Mouse (Mus musculus): ENCODE measurements around the gene Ngf. TPM values are rescaled to one million over a fixed set of nuclear protein-coding genes. Genes with fewer than 3 reads are reported as not detected.

Gene Ngf
- polyA plus RNA-seq, 1 experiment from 2014 or later = 0.71 TPM

DNA sequence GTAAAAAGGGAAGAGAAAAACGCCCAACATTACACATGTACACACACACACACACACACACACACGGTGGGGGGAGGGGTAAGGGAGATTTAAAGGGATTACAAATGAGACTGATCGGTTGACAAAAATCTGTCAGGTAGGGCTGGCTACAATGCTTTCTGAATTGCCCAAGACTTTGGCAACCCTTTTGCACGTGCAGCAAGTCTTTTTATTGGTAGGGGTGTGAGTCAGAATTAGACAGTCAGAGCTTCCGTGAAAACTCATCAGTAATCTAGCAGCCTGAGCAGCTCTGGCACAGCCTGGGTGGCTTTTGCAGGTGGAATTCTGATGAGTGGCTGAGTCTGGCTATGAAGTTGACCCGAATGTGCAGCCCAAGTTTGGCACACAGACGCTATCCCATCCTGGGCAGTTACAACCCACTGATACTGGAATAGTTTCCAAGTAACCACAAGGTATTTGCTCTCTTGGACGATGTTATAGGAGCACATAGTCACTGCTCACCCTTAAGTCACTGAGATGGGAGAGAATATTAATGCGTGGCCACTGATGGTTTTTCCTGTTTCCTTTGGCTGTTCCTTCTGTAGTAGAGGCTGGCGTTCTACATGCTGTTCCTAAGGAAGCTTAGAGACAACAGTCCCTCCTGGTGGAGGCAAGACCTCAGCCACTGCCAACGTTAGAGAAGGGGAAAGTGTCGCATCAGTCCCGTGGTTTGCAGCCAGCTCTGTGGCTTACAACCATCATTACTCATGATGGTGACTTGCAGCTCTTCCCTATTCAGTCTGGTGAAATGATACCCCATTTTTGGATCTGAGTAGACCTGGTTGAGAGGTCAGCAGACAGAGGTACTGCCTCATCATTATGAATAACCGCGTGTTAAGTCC, 4.8 kb downstream of the Ngf start:
- Histone ChIP-seq H3K36me3 (no peaks in the 10 kb centered on the region), H3K9me3 (no peaks in the 10 kb centered on the region), H3K4me2 (no peak overlapping the region), H3K27me3 (peaks cover 22% of the 10 kb centered on the region), H3K4me1 (replicated peaks) (peaks cover 9% of the 10 kb centered on the region), H3K27ac (replicated peaks) (no peak overlapping the region), H3K4me3 (no peak overlapping the region), H3K9ac (no peak overlapping the region)
- ATAC-seq (ENCODE audit: low FRiP score, low read depth) = no peak
- WGBS = 80% methylated on average over 15 of the region's 15 CpGs

- 88% methylated on average over 12 of the region's 12 CpGs for whole genome bisulfite sequencing
- no peak for ATAC-seq (ENCODE audit: low FRiP score, low read depth)
- no peaks in the 10 kb centered on the region for H3K27me3 ChIP-seq
- no peaks in the 10 kb centered on the region for H3K4me1 ChIP-seq (replicated peaks)
- no peaks in the 10 kb centered on the region for H3K36me3 ChIP-seq
- H3K9me3 ChIP-seq = no peaks in the 10 kb centered on the region
- no peak overlapping the region for H3K4me2 ChIP-seq
- no peak overlapping the region for H3K9ac ChIP-seq
- H3K27ac ChIP-seq (replicated peaks) = no peak overlapping the region
- H3K4me3 ChIP-seq = no peak overlapping the region
Observed at GRCm38 (mm10) chr3:102477917-102478694, 8.4 kb downstream of the Ngf start.

DNA sequence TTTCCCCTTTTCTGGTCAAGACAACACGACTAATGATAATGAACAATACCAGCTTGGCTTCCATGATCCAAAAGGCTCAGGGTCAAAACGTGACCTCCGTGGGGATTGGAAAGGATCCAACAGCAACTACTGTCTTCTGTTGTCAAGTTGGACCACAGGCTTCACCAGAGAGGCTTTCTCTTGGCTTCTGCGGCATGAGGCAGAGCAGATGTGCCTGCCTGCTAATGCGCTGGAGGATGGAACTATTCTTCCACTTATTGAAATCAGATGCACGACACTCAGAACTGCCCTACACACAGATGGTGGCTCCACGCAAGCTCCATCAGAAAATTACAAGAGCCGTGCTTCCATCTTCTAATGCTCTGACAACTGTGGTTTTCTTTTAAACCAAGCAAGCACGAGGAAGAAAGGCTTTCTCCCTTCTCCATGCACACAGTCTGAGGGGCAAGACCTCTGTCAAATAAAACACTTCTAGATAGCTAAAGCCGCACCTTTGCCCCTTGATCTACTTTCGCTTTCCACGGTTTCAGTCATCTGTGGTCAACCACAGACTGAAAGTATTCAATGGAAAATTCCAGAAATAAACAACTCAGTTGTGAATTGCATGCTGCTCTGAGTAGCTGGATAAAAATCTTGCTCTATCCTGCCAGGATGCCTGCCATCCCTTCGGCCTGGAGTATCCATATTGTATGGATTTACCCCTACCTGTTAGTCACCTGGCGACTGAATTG, 20.8 kb downstream of the Ngf start:
- no peak for ATAC-seq (ENCODE audit: low FRiP score, low read depth)
- no peaks in the 10 kb centered on the region for H3K27me3 ChIP-seq
- no peak overlapping the region for H3K4me3 ChIP-seq
- no peaks in the 10 kb centered on the region for H3K9me3 ChIP-seq
- no peak overlapping the region for H3K9ac ChIP-seq
- H3K4me2 ChIP-seq = no peak overlapping the region
- WGBS = 74% methylated on average over 14 of the region's 14 CpGs
- H3K27ac ChIP-seq (replicated peaks) = no peak overlapping the region
- no peaks in the 10 kb centered on the region for H3K4me1 ChIP-seq (replicated peaks)
- H3K36me3 ChIP-seq = no peaks in the 10 kb centered on the region

GRCm38 (mm10) chr3:102498113-102498512, 28.4 kb downstream of the Ngf start:
- H3K4me2 ChIP-seq = no peak overlapping the region
- no peak overlapping the region for H3K4me3 ChIP-seq
- 84% methylated on average over 7 of the region's 7 CpGs for WGBS
- ATAC-seq (ENCODE audit: low FRiP score, low read depth) = no peak
- H3K9me3 ChIP-seq = no peaks in the 10 kb centered on the region
- H3K9ac ChIP-seq = no peak overlapping the region
- no peaks in the 10 kb centered on the region for H3K27me3 ChIP-seq
- H3K4me1 ChIP-seq (replicated peaks) = no peaks in the 10 kb centered on the region
- no peak overlapping the region for H3K27ac ChIP-seq (replicated peaks)
- no peaks in the 10 kb centered on the region for H3K36me3 ChIP-seq

- no peaks in the 10 kb centered on the region for H3K27me3 ChIP-seq
- 83% methylated on average over 6 of the region's 6 CpGs for WGBS
- H3K9ac ChIP-seq = no peak overlapping the region
- no peak overlapping the region for H3K4me2 ChIP-seq
- no peak for ATAC-seq (ENCODE audit: low FRiP score, low read depth)
- H3K27ac ChIP-seq (replicated peaks) = no peak overlapping the region
- H3K36me3 ChIP-seq = no peaks in the 10 kb centered on the region
- no peak overlapping the region for H3K4me3 ChIP-seq
- no peaks in the 10 kb centered on the region for H3K9me3 ChIP-seq
- H3K4me1 ChIP-seq (replicated peaks) = no peaks in the 10 kb centered on the region
Observed at GRCm38 (mm10) chr3:102498931-102499330, 29.2 kb downstream of the Ngf start.

GRCm38 (mm10) chr3:102500031-102500430, 30.3 kb downstream of the Ngf start:
- Histone ChIP-seq H3K27ac (replicated peaks) (no peak overlapping the region), H3K4me1 (replicated peaks) (no peaks in the 10 kb centered on the region), H3K9ac (no peak overlapping the region), H3K4me3 (no peak overlapping the region), H3K9me3 (no peaks in the 10 kb centered on the region), H3K36me3 (no peaks in the 10 kb centered on the region), H3K27me3 (no peaks in the 10 kb centered on the region), H3K4me2 (no peak overlapping the region)
- WGBS = 86% methylated on average over 2 of the region's 2 CpGs
- ATAC-seq (ENCODE audit: low FRiP score, low read depth) = no peak

DNA sequence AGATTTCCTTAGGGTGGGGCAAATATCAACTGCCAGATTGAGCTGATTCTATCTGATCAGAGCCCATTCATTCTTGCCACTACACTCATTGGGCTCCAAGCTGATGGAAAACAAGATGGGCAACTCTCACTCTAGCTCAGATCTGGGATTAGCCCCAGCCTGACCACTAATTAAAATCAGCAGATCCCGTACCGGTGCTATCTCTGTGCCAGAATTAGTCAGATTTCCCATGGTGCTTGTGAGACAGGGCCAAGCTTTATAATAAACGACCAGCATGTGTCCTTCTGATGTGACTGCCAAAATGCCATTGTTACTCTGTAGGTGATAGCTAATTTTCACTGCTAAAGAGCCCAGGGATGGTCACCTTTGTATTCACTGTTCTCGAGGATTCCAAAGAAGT, 31.5 kb downstream of the Ngf start:
- no peak overlapping the region for H3K27ac ChIP-seq (replicated peaks)
- WGBS = 73% methylated on average over 4 of the region's 4 CpGs
- ATAC-seq (ENCODE audit: low FRiP score, low read depth) = no peak
- H3K9me3 ChIP-seq = no peaks in the 10 kb centered on the region
- no peaks in the 10 kb centered on the region for H3K27me3 ChIP-seq
- H3K4me2 ChIP-seq = no peak overlapping the region
- no peaks in the 10 kb centered on the region for H3K4me1 ChIP-seq (replicated peaks)
- H3K9ac ChIP-seq = no peak overlapping the region
- H3K36me3 ChIP-seq = no peaks in the 10 kb centered on the region
- H3K4me3 ChIP-seq = no peak overlapping the region

GRCm38 (mm10) chr3:102505129-102505528, 35.4 kb downstream of the Ngf start:
- H3K4me3 ChIP-seq = no peak overlapping the region
- no peak overlapping the region for H3K9ac ChIP-seq
- no peaks in the 10 kb centered on the region for H3K36me3 ChIP-seq
- 0 out of 2 replicates have a peak, but pooled peaks cover 4% of the 10 kb centered on the region for H3K4me1 ChIP-seq (replicated peaks)
- no peaks in the 10 kb centered on the region for H3K27me3 ChIP-seq
- H3K9me3 ChIP-seq = no peaks in the 10 kb centered on the region
- ATAC-seq (ENCODE audit: low FRiP score, low read depth) = no peak
- WGBS = 96% methylated on average over 4 of the region's 4 CpGs
- no peak overlapping the region for H3K27ac ChIP-seq (replicated peaks)
- H3K4me2 ChIP-seq = no peak overlapping the region

DNA sequence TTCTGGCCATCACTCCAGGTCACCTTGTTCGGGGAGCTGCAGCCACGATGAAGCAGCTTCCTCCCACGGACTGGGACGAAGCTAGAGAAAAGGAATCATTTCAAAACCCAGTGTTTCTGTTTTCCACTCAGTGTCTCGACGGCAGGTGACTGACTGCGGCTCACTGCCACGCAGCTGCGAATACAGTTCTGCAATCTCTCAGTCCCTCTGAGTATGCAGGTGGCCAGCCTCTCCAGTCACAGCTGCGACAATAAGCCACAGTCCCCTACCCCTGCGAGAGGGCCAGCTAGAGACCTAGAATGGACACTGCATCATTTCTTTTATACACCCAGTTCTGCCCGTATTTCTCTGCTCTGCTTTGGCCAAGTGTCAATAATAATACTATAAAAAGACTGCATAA, 36.3 kb downstream of the Ngf start:
- H3K4me3 ChIP-seq = no peak overlapping the region
- H3K27me3 ChIP-seq = no peaks in the 10 kb centered on the region
- no peak for ATAC-seq (ENCODE audit: low FRiP score, low read depth)
- H3K9me3 ChIP-seq = no peaks in the 10 kb centered on the region
- H3K36me3 ChIP-seq = no peaks in the 10 kb centered on the region
- H3K4me2 ChIP-seq = no peak overlapping the region
- no peak overlapping the region for H3K27ac ChIP-seq (replicated peaks)
- WGBS = 69% methylated on average over 12 of the region's 12 CpGs
- 0 out of 2 replicates have a peak, but pooled peaks cover 4% of the 10 kb centered on the region for H3K4me1 ChIP-seq (replicated peaks)
- H3K9ac ChIP-seq = no peak overlapping the region

GRCm38 (mm10) chr3:102507666-102508260, 38.0 kb downstream of the Ngf start:
- Histone ChIP-seq H3K4me2 (no peak overlapping the region), H3K4me3 (no peak overlapping the region), H3K27me3 (no peaks in the 10 kb centered on the region), H3K4me1 (replicated peaks) (0 out of 2 replicates have a peak, but pooled peaks cover 4% of the 10 kb centered on the region), H3K36me3 (no peaks in the 10 kb centered on the region), H3K9me3 (no peaks in the 10 kb centered on the region), H3K9ac (no peak overlapping the region), H3K27ac (replicated peaks) (no peak overlapping the region)
- WGBS = 78% methylated on average over 8 of the region's 8 CpGs
- ATAC-seq (ENCODE audit: low FRiP score, low read depth) = no peak

DNA sequence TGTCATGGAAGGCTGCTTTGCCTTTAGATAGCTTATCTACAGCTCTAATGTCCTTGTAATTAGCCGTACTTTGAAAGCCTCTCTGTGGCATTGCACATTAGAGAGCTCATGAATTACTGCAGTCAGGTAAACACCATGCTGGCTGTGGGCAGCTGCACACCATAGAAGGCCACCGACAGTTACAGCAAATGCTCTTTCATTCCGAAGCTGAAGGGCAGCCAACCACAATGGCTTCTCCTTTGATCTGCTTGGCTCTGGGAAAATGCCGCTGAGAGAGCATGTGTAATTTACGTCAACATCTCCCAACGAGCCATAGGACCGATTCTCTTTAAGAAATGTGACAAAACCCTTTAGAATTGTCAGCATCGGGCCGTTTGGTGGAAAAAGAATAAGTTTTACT, 38.7 kb downstream of the Ngf start:
- Histone ChIP-seq H3K9me3 (no peaks in the 10 kb centered on the region), H3K4me3 (no peak overlapping the region), H3K36me3 (no peaks in the 10 kb centered on the region), H3K27ac (replicated peaks) (no peak overlapping the region), H3K4me2 (no peak overlapping the region), H3K4me1 (replicated peaks) (0 out of 2 replicates have a peak, but pooled peaks cover 4% of the 10 kb centered on the region), H3K27me3 (no peaks in the 10 kb centered on the region), H3K9ac (no peak overlapping the region)
- no peak for ATAC-seq (ENCODE audit: low FRiP score, low read depth)
- 29% methylated on average over 9 of the region's 9 CpGs for WGBS
